Mouse (Mus musculus) embryonic facial prominence, embryonic 15.5 days (tissue): ENCODE measurements around the gene Tnfrsf12a. TPM values are rescaled to one million over a fixed set of nuclear protein-coding genes. Genes with fewer than 3 reads are reported as not detected.

Source experiments
- ATAC-seq: fragments of 200-750 bp; cut with Nextera tagmentation; 2 replicates; pipeline ENCODE4 v1.8.0; 2017; ENCODE audit warnings: low read depth, moderate TSS enrichment; ENCODE audit not compliant: insufficient number of reproducible peaks, low FRiP score, low TSS enrichment
- H3K27ac ChIP-seq: fragments of 300-500 bp; sonication (generic); replicated peaks from 2 replicates; pipeline ENCODE4 v1.5.1; 2015; ENCODE audit warnings: mild to moderate bottlenecking, inconsistent platforms
- H3K27me3 ChIP-seq: fragments of 300-500 bp; sonication (generic); 2 replicates; pipeline ENCODE4 v1.6.1; 2015; ENCODE audit warnings: inconsistent platforms
- H3K36me3 ChIP-seq: fragments of 300-500 bp; sonication (generic); 2 replicates; pipeline ENCODE4 v1.6.1; 2015; ENCODE audit warnings: mild to moderate bottlenecking, inconsistent platforms
- H3K4me1 ChIP-seq: fragments of 300-500 bp; sonication (generic); 2 replicates; pipeline ENCODE4 v1.6.1; 2015; ENCODE audit warnings: inconsistent platforms
- H3K4me2 ChIP-seq: fragments of 300-500 bp; sonication (generic); replicated peaks from 2 replicates; pipeline ENCODE4 v1.6.1; 2015; ENCODE audit warnings: mild to moderate bottlenecking, inconsistent platforms
- H3K4me3 ChIP-seq: fragments of 300-500 bp; sonication (generic); replicated peaks from 2 replicates; pipeline ENCODE4 v1.5.1; 2015; ENCODE audit warnings: mild to moderate bottlenecking, inconsistent platforms
- H3K9ac ChIP-seq: fragments of 300-500 bp; sonication (generic); 2 replicates; pipeline ENCODE4 v1.6.1; 2015; ENCODE audit warnings: inconsistent platforms
- H3K9me3 ChIP-seq: fragments of 300-500 bp; sonication (generic); replicated peaks from 2 replicates; pipeline ENCODE4 v1.6.1; 2016; ENCODE audit warnings: inconsistent platforms
- WGBS: fragments of 180-500 bp; shearing (Covaris S2); methylation state at CpG from one replicate; pipeline ENCODE4 v1.1.7; 2015; 5-methylcytosine and 5-hydroxymethylcytosine counted together
- polyA plus RNA-seq: library from polyadenylated mRNA; unstranded; fragments of >200 nt; fragmentation: Nextera tagmentation; extraction: Ambion mirVana; gene quantifications from 2 replicates; pipeline ENCODE4 v1.2.1, GENCODE M21; 2015

Gene Tnfrsf12a
- polyA plus RNA-seq: 29.5 and 33.2 TPM in 2 replicates

DNA sequence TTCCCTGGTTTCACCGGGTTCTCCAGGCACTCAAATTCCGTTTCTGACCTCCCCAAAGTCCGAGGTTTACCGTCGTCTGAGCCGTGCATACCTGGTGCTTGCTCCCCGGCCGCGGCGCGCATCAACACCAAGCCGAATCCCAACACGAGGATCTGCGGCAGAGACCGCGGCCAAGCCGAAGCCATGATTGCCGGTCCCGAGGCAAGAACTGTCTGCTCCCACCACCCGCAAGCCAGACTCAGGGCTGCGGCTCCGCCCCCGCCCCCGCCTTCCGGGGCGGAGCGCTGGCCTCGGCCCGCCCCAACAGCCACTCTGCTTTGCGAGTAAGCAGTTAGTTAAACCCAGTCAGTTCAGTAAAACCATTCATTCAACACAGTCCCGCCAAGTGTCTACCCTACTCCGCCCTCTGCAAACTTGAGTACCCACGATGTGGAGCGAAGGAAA, at the start of gene Tnfrsf12a:
TSS of gene Tnfrsf12a (minus strand) at position 233 of the 444 bp plus-strand sequence.
- no peaks in the 10 kb centered on the region for H3K36me3 ChIP-seq
- H3K9ac ChIP-seq: peak within 1 kb of the TSS; percentile 29; the same call in 1 of the 2 replicates
- WGBS: under 1% methylated on average over 34 of the region's 34 CpGs
- H3K4me3 ChIP-seq: peak within 1 kb of the TSS; percentile 73
- H3K4me1 ChIP-seq: peaks cover 47% of the 10 kb centered on the region
- H3K27me3 ChIP-seq: peaks cover 41% of the 10 kb centered on the region
- no peaks in the 10 kb centered on the region for H3K9me3 ChIP-seq
- ATAC-seq: peak; percentile 68
- H3K4me2 ChIP-seq: peak within 1 kb of the TSS; percentile 97
- H3K27ac ChIP-seq: peak within 1 kb of the TSS; percentile 75

DNA sequence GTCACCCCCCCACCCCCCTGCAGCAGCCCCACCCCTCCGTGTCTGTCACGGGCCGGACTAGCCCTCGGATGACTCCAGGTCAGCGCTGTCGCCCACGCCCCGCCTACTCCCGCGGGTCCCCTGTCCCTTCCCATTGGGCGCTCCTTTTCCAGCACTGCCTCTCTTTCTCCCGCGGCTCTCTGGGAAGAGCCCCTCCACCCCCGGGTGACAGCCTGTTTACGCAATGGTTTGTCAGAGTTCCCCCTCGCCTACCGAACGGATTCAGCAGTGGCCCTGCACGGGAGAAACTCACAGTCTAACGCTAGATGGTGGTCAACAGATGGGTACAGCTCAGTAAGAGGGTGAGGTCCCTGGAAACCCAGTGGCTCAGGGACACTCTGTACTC, 49.5 kb upstream of the Tnfrsf12a start:
- peak overlapping the region; percentile 55 for H3K9ac ChIP-seq
- H3K4me2 ChIP-seq: peak overlapping the region; percentile 82
- ATAC-seq: peak; percentile 86
- WGBS: under 1% methylated on average over 20 of the region's 20 CpGs
- H3K9me3 ChIP-seq: no peaks in the 10 kb centered on the region
- no peaks in the 10 kb centered on the region for H3K27me3 ChIP-seq
- no peaks in the 10 kb centered on the region for H3K36me3 ChIP-seq
- H3K4me1 ChIP-seq: peaks cover 13% of the 10 kb centered on the region; the same call in 1 of the 2 replicates
- H3K4me3 ChIP-seq: peak overlapping the region; percentile 95
- peak overlapping the region; percentile 71 for H3K27ac ChIP-seq

DNA sequence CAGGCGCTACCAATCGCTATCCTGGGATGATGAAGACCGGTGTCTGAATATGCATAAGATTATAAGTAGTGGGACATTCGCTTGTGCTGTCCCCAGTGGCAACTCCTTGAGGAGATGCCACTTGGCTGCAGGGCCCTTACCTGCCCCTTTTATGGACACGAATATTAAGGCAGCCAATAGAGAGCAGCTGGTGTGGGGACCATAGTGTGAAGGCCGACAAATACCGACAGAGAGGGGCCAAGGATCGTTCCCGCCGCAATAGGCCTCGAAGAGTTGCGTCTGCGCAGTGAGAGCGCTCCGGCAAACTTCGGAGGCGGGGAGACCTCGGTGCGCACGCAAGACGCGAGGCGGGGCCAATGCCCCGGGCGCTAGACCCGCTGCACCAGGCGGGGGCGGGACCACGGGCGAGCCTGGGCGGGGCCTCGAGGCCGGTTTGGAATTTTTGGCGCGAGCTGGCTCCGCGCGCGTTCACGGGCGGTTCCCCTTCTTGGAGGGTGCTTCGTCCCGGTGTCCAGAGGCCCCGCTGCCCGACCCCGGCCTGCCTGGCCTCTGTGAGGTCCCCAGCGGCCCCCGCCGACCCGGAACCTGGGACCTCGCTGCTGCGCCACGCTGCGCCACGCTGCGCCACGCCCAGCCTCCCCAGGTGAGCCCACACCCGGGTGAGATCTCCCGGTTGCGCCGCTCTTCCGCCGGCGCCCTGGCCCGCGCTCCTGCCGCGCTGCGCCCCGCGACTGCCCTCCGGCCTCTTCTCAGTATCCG, 48.9 kb upstream of the Tnfrsf12a start, which contains the start of gene Pkmyt1:
TSS of gene Pkmyt1 (plus strand) at position 338 of the 759 bp plus-strand sequence.
- Histone ChIP-seq H3K27me3 (no peaks in the 10 kb centered on the region), H3K9me3 (no peaks in the 10 kb centered on the region), H3K4me1 (peaks cover 13% of the 10 kb centered on the region; the same call in 1 of the 2 replicates), H3K9ac (peak within 1 kb of the TSS; percentile 55), H3K36me3 (no peaks in the 10 kb centered on the region), H3K4me3 (peak within 1 kb of the TSS; percentile 95), H3K27ac (peak within 1 kb of the TSS; percentile 71), H3K4me2 (peak within 1 kb of the TSS; percentile 82)
- peak; percentile 94 for ATAC-seq
- under 1% methylated on average over 71 of the region's 73 CpGs for WGBS

DNA sequence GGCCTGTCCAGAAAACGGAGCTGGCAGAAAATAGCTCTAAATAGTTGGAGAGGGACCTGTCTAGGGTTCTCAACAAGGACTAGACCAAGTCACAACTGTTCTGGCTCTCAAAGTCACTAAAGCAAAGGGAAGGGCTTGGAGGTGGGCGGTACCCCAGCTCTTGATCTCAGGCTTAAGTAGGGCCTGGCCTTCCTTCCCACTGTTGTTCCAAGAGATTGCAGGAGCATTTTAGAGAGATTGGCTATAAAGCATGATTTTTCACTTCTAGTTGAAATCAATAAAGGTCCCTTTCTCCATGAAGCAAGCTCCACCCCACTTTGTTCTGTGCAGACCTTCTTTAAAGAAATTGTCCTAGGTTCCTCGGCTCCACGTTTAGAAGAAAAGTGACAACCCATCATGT, 48.2 kb upstream of the Tnfrsf12a start:
- Histone ChIP-seq H3K4me3 (peak overlapping the region; percentile 95), H3K9me3 (no peaks in the 10 kb centered on the region), H3K4me1 (peaks cover 13% of the 10 kb centered on the region; the same call in 1 of the 2 replicates), H3K27ac (peak overlapping the region; percentile 71), H3K9ac (peak overlapping the region; percentile 55), H3K4me2 (peak overlapping the region; percentile 82), H3K27me3 (no peaks in the 10 kb centered on the region), H3K36me3 (no peaks in the 10 kb centered on the region)
- ATAC-seq: no peak
- WGBS: 62% methylated on average over 4 of the region's 4 CpGs

DNA sequence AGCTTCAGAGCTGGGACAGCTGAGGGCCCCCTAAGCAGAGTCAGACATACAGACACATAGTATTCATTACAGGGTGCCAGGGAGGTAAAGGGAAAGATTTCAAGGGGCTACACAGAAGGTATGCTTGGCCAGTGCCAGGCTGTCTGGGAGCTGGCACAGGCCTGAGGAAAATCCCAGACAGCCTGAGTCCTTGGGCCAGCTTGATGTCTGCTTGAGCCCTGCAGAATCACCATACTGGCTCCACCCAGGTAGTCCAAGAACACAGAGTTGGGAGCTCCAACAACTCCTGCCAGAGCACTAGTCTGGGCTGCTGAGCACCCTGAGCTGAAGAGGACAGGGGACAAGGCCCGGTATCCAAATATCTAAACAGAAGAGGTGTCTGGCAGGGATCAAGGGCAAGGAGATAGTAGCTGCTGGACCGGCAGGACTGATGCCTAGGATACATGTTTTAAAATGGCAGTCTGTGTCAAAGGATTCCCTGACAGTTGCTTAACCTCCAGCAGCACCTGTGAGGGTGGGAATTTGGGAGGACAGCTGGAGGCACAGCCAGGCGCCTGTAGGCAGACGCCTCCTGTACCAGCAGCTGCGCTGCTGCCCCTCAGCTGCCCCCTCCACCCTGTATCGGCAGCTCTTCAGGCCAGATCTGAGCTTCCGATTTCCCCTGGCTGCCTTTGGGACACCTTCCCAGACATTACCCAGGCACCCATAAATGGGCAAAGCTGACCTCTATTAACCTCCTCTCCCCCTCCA, 45.3 kb upstream of the Tnfrsf12a start, which contains the start of gene 1520401A03Rik:
TSS of gene 1520401A03Rik (minus strand) at position 408 of the 750 bp plus-strand sequence.
- no peak for ATAC-seq
- Histone ChIP-seq H3K4me3 (no peak within 1 kb of the TSS), H3K27me3 (no peaks in the 10 kb centered on the region), H3K27ac (no peak within 1 kb of the TSS; the same call in 1 of the 2 replicates), H3K9ac (no peak within 1 kb of the TSS), H3K9me3 (no peaks in the 10 kb centered on the region), H3K36me3 (no peaks in the 10 kb centered on the region), H3K4me2 (no peak within 1 kb of the TSS), H3K4me1 (peaks cover 12% of the 10 kb centered on the region; the same call in 1 of the 2 replicates)
- WGBS: 65% methylated on average over 7 of the region's 7 CpGs

DNA sequence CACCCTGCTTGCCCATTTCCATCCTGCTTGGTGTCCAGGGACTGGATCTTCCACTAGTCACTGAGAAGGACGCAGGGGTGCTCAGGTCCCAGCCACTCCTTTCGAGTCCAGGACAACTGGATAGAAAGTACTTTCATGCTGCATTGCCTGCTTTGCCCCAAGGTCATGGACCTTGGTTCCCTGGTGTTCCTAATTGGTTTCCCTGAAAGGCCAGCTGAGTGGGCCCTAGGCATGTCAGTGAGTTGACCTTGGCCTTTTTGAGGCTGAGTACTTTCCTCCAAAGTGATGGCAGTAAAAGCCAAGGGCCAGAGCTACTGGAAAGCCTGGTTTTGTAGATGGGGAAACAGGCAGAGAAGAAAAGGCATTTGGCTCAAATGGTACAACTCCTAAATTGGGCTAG, 44.6 kb upstream of the Tnfrsf12a start:
- Histone ChIP-seq H3K36me3 (no peaks in the 10 kb centered on the region), H3K4me2 (no peak overlapping the region), H3K9ac (no peak overlapping the region), H3K9me3 (no peaks in the 10 kb centered on the region), H3K27ac (no peak overlapping the region; the same call in 1 of the 2 replicates), H3K4me3 (no peak overlapping the region), H3K4me1 (peaks cover 7% of the 10 kb centered on the region; the same call in 1 of the 2 replicates), H3K27me3 (no peaks in the 10 kb centered on the region)
- no peak for ATAC-seq
- WGBS: 76% methylated on average over 2 of the region's 2 CpGs

DNA sequence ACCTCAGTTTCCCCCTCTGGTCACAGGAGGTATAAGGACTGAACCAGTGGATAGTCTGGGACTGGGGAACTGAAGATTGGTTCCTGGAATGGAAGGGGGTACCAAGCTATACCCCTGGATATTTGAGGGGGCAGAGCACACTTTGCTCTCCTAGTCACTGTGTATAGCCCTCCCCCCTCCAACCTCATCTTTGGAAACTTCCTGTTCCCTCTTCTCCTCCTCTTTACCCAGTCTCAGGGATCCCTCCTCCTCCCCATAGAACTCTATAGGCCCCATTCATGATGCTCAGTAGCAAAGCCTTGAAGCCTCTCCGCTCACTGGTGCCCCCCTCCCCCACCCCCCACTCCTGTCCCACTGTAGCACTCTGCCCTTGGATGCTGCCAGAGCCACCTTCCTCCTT, 42.2 kb upstream of the Tnfrsf12a start:
- Histone ChIP-seq H3K4me3 (no peak overlapping the region), H3K4me1 (no peaks in the 10 kb centered on the region), H3K4me2 (no peak overlapping the region), H3K27ac (no peak overlapping the region), H3K9ac (no peak overlapping the region), H3K27me3 (no peaks in the 10 kb centered on the region), H3K36me3 (no peaks in the 10 kb centered on the region), H3K9me3 (no peaks in the 10 kb centered on the region)
- no peak for ATAC-seq
- WGBS: 11% methylated on average over 1 of the region's 1 CpGs

DNA sequence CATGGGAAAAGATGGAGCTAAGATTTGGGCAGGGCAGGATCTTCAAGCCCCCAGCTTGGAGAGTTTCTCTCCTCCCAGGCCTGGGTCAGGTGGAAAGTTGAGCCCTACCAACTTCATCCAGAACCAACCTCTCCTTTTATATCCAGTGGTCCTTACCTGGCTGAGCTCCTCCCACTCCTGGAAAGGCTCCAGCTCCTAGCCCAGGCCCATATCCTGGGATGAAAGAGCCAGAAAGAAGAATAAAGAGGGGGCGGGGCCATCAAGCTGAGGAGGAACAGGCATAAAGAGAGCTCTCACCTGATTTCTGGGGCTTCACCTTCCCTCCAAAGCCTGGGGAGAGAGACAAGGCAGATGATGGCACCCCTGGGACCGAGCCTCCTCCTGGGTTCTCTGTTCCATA, 39.7 kb upstream of the Tnfrsf12a start:
- WGBS: 59% methylated on average over 2 of the region's 2 CpGs

DNA sequence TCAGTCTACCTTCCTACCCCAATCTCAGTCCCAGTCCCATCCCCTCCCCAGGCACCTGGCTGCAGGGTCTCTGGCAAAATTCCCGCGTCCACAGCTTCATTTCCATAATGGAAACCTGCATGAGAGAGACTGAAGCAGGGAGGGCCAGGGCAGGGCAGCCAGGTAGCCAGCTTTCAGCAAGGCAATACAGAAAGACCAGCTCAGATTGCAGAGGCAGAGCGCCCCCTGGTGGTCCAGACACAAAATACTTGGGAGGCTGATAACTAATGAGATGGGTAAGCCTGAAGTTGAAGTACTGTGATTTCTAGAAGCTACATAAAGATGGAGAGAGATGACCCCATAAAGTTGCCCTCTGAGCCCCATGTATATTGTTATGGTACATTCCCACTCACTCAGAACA, 28.9 kb upstream of the Tnfrsf12a start:
- no peak overlapping the region for H3K4me3 ChIP-seq
- H3K4me2 ChIP-seq: no peak overlapping the region
- no peaks in the 10 kb centered on the region for H3K9me3 ChIP-seq
- H3K9ac ChIP-seq: no peak overlapping the region
- no peak overlapping the region for H3K27ac ChIP-seq
- H3K4me1 ChIP-seq: peaks cover 13% of the 10 kb centered on the region
- ATAC-seq: peak; percentile 30; the same call in 1 of the 2 replicates
- 2% methylated on average over 3 of the region's 3 CpGs for WGBS
- H3K36me3 ChIP-seq: no peaks in the 10 kb centered on the region
- H3K27me3 ChIP-seq: peaks cover 5% of the 10 kb centered on the region

More for the DNA sequence above, 39.7 kb upstream of the Tnfrsf12a start:
- ATAC-seq: no peak
- H3K9ac ChIP-seq: no peak overlapping the region
- H3K27me3 ChIP-seq: no peaks in the 10 kb centered on the region
- H3K4me3 ChIP-seq: no peak overlapping the region
- H3K36me3 ChIP-seq: no peaks in the 10 kb centered on the region
- H3K27ac ChIP-seq: no peak overlapping the region
- no peaks in the 10 kb centered on the region for H3K9me3 ChIP-seq
- H3K4me1 ChIP-seq: no peaks in the 10 kb centered on the region
- no peak overlapping the region for H3K4me2 ChIP-seq

DNA sequence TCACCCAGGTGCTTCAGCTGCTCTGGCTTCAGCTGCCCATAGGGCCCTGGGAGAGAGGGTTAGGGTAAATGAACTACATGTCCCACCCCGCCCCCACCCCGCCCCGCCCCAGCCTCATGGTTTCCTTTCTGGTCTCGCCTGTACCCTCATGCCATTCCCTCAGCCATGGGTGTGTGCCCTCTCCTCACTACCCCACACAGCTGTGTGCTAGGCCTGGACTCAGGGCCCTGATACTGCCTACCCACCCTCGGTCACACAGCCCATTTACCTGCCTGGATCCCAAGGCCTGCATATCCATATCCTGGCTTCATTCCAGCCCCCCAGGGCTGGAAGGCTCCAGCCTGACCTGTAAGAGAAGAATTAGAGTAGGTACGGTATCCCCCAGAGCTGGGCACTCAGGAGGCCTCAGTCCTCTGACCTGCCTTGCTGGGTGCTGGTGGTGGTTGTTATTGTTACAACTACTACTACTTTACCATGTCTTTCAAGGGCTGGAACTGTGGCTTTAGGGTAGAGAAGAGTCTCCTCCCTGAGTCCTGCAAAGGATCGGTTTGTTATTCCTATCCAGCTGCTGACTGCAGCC, 28.3 kb upstream of the Tnfrsf12a start:
- H3K27me3 ChIP-seq: peaks cover 11% of the 10 kb centered on the region
- no peaks in the 10 kb centered on the region for H3K9me3 ChIP-seq
- H3K4me3 ChIP-seq: no peak overlapping the region
- no peak overlapping the region for H3K27ac ChIP-seq
- H3K4me1 ChIP-seq: peaks cover 13% of the 10 kb centered on the region
- no peaks in the 10 kb centered on the region for H3K36me3 ChIP-seq
- WGBS: 70% methylated on average over 7 of the region's 7 CpGs
- H3K4me2 ChIP-seq: no peak overlapping the region
- no peak for ATAC-seq
- H3K9ac ChIP-seq: no peak overlapping the region

DNA sequence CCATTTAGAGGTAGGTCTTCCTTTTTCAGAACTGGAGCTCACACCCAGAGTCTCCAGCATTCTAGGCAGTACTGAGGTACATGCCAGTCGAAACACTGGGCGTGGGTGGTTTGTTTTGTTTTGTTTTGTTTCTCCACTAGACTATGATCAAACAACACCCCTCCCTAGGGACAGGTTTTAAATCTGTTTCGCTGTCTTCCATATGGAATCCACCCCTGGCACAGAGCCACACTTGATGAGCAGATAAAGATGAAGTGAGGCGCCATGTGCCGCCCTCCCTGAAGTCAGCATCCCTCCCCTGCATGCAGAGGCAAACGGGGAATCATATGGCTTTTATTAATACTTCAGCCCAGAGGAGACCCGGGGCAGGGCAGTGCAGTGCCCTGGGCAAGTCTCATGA, 27.5 kb upstream of the Tnfrsf12a start:
- ATAC-seq: no peak
- Histone ChIP-seq H3K27ac (no peak overlapping the region), H3K4me2 (no peak overlapping the region), H3K9me3 (no peaks in the 10 kb centered on the region), H3K9ac (no peak overlapping the region), H3K27me3 (peaks cover 20% of the 10 kb centered on the region), H3K36me3 (no peaks in the 10 kb centered on the region), H3K4me1 (peaks cover 20% of the 10 kb centered on the region), H3K4me3 (no peak overlapping the region)
- WGBS: 10% methylated on average over 7 of the region's 7 CpGs
